Mouse (Mus musculus): ENCODE measurements around the gene 4930539E08Rik. TPM values are rescaled to one million over a fixed set of nuclear protein-coding genes. Genes with fewer than 3 reads are reported as not detected.

4930539E08Rik gene
- polyA plus RNA-seq, 1 experiment from 2014 or later, result 0.43 TPM

- H3K36me3 ChIP-seq (ENCODE audit: control insufficient read depth, insufficient read depth), result no peaks in the 10 kb centered on the region
- no peak for ATAC-seq (replicated peaks; ENCODE audit: extremely low read depth, insufficient read depth, low FRiP score)
- H3K9me3 ChIP-seq (replicated peaks; ENCODE audit: control insufficient read depth, low read length), result no peaks in the 10 kb centered on the region
- H3K4me2 ChIP-seq (ENCODE audit: low read depth, low read length), result no peak overlapping the region
- no peak overlapping the region for H3K9ac ChIP-seq (ENCODE audit: low read length)
- peaks cover 6% of the 10 kb centered on the region; the same call in 1 of the 2 replicates for H3K4me1 ChIP-seq (ENCODE audit: control insufficient read depth, insufficient read depth, low read length)
- H3K27ac ChIP-seq (ENCODE audit: low read length), result no peak overlapping the region
- H3K27me3 ChIP-seq (ENCODE audit: control insufficient read depth, insufficient read depth, low read length), result no peaks in the 10 kb centered on the region
- 56% methylated on average over 6 of the region's 6 CpGs for WGBS
- H3K4me3 ChIP-seq (ENCODE audit: low read length), result no peak overlapping the region
Observed at GRCm38 (mm10) chr17:28922096-28922495, 7.0 kb upstream of the 4930539E08Rik start.

DNA sequence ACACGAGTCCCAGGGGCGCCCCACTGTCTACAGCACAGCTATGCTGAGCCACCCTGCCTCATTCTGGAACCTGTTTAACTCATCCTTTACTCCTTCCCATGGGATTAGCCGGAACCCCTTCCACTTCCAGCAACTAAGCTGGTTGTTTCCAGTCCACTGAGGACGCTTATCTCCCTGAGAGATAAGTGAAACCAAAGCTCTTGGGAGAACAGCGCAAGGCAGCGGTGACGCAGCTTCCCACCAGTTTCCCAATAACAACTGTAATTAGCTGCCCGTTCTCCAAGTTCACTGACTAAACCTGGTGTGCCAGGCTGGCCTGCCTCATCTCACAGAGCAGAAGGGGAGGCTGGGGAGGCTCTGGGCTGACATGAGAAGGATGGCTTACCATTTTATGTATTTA, 6.0 kb upstream of the 4930539E08Rik start:
- Histone ChIP-seq H3K4me3 (ENCODE audit: low read length) (no peak overlapping the region), H3K27me3 (ENCODE audit: control insufficient read depth, insufficient read depth, low read length) (no peaks in the 10 kb centered on the region), H3K27ac (ENCODE audit: low read length) (no peak overlapping the region), H3K9ac (ENCODE audit: low read length) (no peak overlapping the region), H3K36me3 (ENCODE audit: control insufficient read depth, insufficient read depth) (no peaks in the 10 kb centered on the region), H3K4me1 (ENCODE audit: control insufficient read depth, insufficient read depth, low read length) (peaks cover 4% of the 10 kb centered on the region; the same call in 1 of the 2 replicates), H3K9me3 (replicated peaks; ENCODE audit: control insufficient read depth, low read length) (no peaks in the 10 kb centered on the region), H3K4me2 (ENCODE audit: low read depth, low read length) (peak overlapping the region; percentile 27; the same call in 1 of the 2 replicates)
- WGBS, result 30% methylated on average over 8 of the region's 8 CpGs
- ATAC-seq (replicated peaks; ENCODE audit: extremely low read depth, insufficient read depth, low FRiP score), result no peak

DNA sequence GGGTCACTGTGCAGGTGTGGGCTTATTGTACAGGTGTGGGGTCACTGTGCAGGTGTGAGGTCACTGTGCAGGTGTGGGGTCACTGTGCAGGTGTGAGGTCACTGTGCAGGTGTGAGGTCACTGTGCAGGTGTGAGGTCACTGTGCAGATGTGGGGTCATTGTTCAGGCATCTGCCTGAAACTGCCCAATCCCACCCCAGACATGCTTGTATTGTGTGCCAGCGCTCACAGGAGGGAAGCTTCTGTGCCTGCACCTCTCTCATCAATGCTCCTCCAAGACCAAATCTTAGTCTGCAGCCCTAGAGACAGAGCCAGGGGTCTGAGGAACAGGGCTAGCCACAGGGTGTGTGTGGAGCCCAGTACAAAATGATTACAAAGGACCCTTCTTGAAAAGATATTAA, 1.4 kb upstream of the 4930539E08Rik start:
- H3K9ac ChIP-seq (ENCODE audit: low read length), result no peak overlapping the region
- no peak overlapping the region for H3K4me2 ChIP-seq (ENCODE audit: low read depth, low read length)
- no peaks in the 10 kb centered on the region for H3K36me3 ChIP-seq (ENCODE audit: control insufficient read depth, insufficient read depth)
- H3K9me3 ChIP-seq (replicated peaks; ENCODE audit: control insufficient read depth, low read length), result no peaks in the 10 kb centered on the region
- H3K4me3 ChIP-seq (ENCODE audit: low read length), result no peak overlapping the region
- no peak overlapping the region for H3K27ac ChIP-seq (ENCODE audit: low read length)
- WGBS, result 100% methylated on average over 1 of the region's 1 CpGs
- ATAC-seq (replicated peaks; ENCODE audit: extremely low read depth, insufficient read depth, low FRiP score), result no peak
- peaks cover 4% of the 10 kb centered on the region; the same call in 1 of the 2 replicates for H3K4me1 ChIP-seq (ENCODE audit: control insufficient read depth, insufficient read depth, low read length)
- no peaks in the 10 kb centered on the region for H3K27me3 ChIP-seq (ENCODE audit: control insufficient read depth, insufficient read depth, low read length)

DNA sequence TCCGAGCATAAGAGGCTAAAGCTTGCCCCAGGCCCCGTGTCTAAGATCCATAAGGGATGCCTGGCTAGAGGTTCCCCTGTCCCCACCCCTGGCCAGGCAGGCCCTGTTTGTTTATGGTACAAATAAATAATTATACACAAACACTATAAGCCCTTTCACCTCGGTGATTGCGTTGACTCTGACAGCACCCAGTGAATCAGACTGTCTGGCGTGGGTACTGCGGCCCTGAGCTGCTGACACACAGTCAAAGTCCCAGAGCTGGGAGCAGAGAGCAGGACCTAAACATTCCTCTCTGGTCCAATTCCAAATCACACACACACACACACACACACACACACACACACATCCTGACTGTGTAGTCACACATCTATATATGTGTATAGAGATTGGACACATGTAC, 1.2 kb downstream of the 4930539E08Rik start:
- no peak overlapping the region for H3K9ac ChIP-seq (ENCODE audit: low read length)
- H3K9me3 ChIP-seq (replicated peaks; ENCODE audit: control insufficient read depth, low read length), result no peaks in the 10 kb centered on the region
- H3K4me3 ChIP-seq (ENCODE audit: low read length), result no peak overlapping the region
- H3K27me3 ChIP-seq (ENCODE audit: control insufficient read depth, insufficient read depth, low read length), result peaks cover 2% of the 10 kb centered on the region
- 75% methylated on average over 6 of the region's 6 CpGs for WGBS
- 0 out of 2 replicates have a peak, but pooled peaks cover 2% of the 10 kb centered on the region for H3K4me1 ChIP-seq (ENCODE audit: control insufficient read depth, insufficient read depth, low read length)
- no peaks in the 10 kb centered on the region for H3K36me3 ChIP-seq (ENCODE audit: control insufficient read depth, insufficient read depth)
- ATAC-seq (replicated peaks; ENCODE audit: extremely low read depth, insufficient read depth, low FRiP score), result no peak
- H3K4me2 ChIP-seq (ENCODE audit: low read depth, low read length), result no peak overlapping the region
- H3K27ac ChIP-seq (ENCODE audit: low read length), result no peak overlapping the region

DNA sequence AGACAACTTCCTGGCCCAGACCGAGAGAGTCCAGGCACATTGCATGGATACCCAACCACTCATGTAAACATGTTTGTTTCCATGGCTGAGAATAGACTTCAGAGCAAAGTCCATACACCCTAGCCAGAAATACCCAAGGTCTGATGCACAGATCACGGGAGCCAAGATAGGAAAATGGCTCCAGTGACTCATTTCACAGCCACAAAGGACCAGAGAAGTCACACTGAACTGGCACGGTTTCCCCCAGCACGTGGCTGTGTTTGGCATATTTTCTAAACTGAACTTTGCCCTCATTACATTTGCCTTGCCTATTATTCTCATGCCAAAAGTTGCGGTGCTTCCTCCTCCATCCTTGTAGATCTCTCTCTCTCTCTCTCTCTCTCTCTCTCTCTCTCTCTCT, 1.9 kb downstream of the 4930539E08Rik start:
- ATAC-seq (replicated peaks; ENCODE audit: extremely low read depth, insufficient read depth, low FRiP score), result no peak
- Histone ChIP-seq H3K36me3 (ENCODE audit: control insufficient read depth, insufficient read depth) (no peaks in the 10 kb centered on the region), H3K4me2 (ENCODE audit: low read depth, low read length) (no peak overlapping the region), H3K4me3 (ENCODE audit: low read length) (no peak overlapping the region), H3K9ac (ENCODE audit: low read length) (no peak overlapping the region), H3K4me1 (ENCODE audit: control insufficient read depth, insufficient read depth, low read length) (0 out of 2 replicates have a peak, but pooled peaks cover 2% of the 10 kb centered on the region), H3K9me3 (replicated peaks; ENCODE audit: control insufficient read depth, low read length) (no peaks in the 10 kb centered on the region), H3K27ac (ENCODE audit: low read length) (no peak overlapping the region), H3K27me3 (ENCODE audit: control insufficient read depth, insufficient read depth, low read length) (peaks cover 6% of the 10 kb centered on the region)
- WGBS, result 51% methylated on average over 5 of the region's 5 CpGs

- ATAC-seq (replicated peaks; ENCODE audit: extremely low read depth, insufficient read depth, low FRiP score), result no peak
- H3K27me3 ChIP-seq (ENCODE audit: control insufficient read depth, insufficient read depth, low read length), result peaks cover 6% of the 10 kb centered on the region
- no peaks in the 10 kb centered on the region for H3K9me3 ChIP-seq (replicated peaks; ENCODE audit: control insufficient read depth, low read length)
- H3K4me1 ChIP-seq (ENCODE audit: control insufficient read depth, insufficient read depth, low read length), result 0 out of 2 replicates have a peak, but pooled peaks cover 2% of the 10 kb centered on the region
- no peak overlapping the region for H3K9ac ChIP-seq (ENCODE audit: low read length)
- H3K36me3 ChIP-seq (ENCODE audit: control insufficient read depth, insufficient read depth), result no peaks in the 10 kb centered on the region
- WGBS, result 33% methylated on average over 7 of the region's 7 CpGs
- no peak overlapping the region for H3K4me3 ChIP-seq (ENCODE audit: low read length)
- no peak overlapping the region for H3K27ac ChIP-seq (ENCODE audit: low read length)
- H3K4me2 ChIP-seq (ENCODE audit: low read depth, low read length), result no peak overlapping the region
Observed at GRCm38 (mm10) chr17:28910139-28910538, 5.0 kb downstream of the 4930539E08Rik start.

DNA sequence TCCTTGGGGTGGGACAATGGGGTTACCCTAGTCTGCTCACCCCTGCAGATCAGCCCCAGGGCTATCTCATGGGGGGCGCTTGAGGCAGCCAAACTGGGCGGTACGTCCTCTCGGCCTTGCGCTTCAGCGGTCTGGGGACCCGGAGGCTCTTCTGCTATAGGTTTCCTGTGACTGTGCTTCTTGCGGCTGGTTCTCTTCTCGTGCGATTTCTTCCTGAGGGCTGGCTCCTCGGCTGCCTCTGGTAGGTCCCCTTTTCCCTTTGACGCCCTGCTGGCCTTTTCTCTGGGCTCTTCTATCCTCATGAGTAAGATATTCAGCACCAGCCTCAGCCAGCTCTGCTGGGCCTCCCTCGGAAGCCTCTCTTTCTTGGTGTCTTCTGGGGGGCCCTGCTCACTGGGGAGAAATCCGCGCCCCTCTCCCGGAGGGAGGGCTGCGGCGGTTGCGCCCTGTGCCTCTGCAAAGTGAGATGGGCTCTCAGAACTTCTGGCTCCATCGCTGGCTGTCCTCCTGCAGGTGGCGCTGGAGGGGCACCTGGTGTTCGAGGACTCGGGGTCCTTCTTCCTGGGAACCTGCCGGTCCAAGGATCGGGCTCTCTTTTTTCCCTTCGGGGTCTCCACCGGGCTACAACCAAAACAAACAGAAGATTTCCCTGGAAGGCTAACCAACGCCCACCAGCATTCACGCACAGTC, 5.7 kb downstream of the 4930539E08Rik start:
- Histone ChIP-seq H3K4me2 (ENCODE audit: low read depth, low read length) (peak overlapping the region; percentile 53), H3K27ac (ENCODE audit: low read length) (no peak overlapping the region), H3K27me3 (ENCODE audit: control insufficient read depth, insufficient read depth, low read length) (peaks cover 6% of the 10 kb centered on the region), H3K9ac (ENCODE audit: low read length) (peak overlapping the region; percentile 30; the same call in 1 of the 2 replicates), H3K9me3 (replicated peaks; ENCODE audit: control insufficient read depth, low read length) (no peaks in the 10 kb centered on the region), H3K4me3 (ENCODE audit: low read length) (peak overlapping the region; percentile 20), H3K4me1 (ENCODE audit: control insufficient read depth, insufficient read depth, low read length) (0 out of 2 replicates have a peak, but pooled peaks cover 2% of the 10 kb centered on the region), H3K36me3 (ENCODE audit: control insufficient read depth, insufficient read depth) (no peaks in the 10 kb centered on the region)
- peak; percentile 37; the same call in 1 of the 2 replicates for ATAC-seq (replicated peaks; ENCODE audit: extremely low read depth, insufficient read depth, low FRiP score)
- 6% methylated on average over 29 of the region's 29 CpGs for WGBS

GRCm38 (mm10) chr17:28907959-28908358, 7.2 kb downstream of the 4930539E08Rik start:
- 0 out of 2 replicates have a peak, but pooled peaks cover 2% of the 10 kb centered on the region for H3K4me1 ChIP-seq (ENCODE audit: control insufficient read depth, insufficient read depth, low read length)
- no peak for ATAC-seq (replicated peaks; ENCODE audit: extremely low read depth, insufficient read depth, low FRiP score)
- H3K9me3 ChIP-seq (replicated peaks; ENCODE audit: control insufficient read depth, low read length), result no peaks in the 10 kb centered on the region
- peaks cover 6% of the 10 kb centered on the region for H3K27me3 ChIP-seq (ENCODE audit: control insufficient read depth, insufficient read depth, low read length)
- no peak overlapping the region for H3K9ac ChIP-seq (ENCODE audit: low read length)
- H3K4me2 ChIP-seq (ENCODE audit: low read depth, low read length), result no peak overlapping the region
- H3K36me3 ChIP-seq (ENCODE audit: control insufficient read depth, insufficient read depth), result no peaks in the 10 kb centered on the region
- no peak overlapping the region for H3K27ac ChIP-seq (ENCODE audit: low read length)
- 82% methylated on average over 7 of the region's 7 CpGs for WGBS
- H3K4me3 ChIP-seq (ENCODE audit: low read length), result no peak overlapping the region

- Histone ChIP-seq H3K27ac (ENCODE audit: low read length) (no peak overlapping the region), H3K27me3 (ENCODE audit: control insufficient read depth, insufficient read depth, low read length) (peaks cover 5% of the 10 kb centered on the region), H3K9ac (ENCODE audit: low read length) (no peak overlapping the region), H3K9me3 (replicated peaks; ENCODE audit: control insufficient read depth, low read length) (no peaks in the 10 kb centered on the region), H3K4me3 (ENCODE audit: low read length) (no peak overlapping the region), H3K36me3 (ENCODE audit: control insufficient read depth, insufficient read depth) (no peaks in the 10 kb centered on the region), H3K4me2 (ENCODE audit: low read depth, low read length) (no peak overlapping the region), H3K4me1 (ENCODE audit: control insufficient read depth, insufficient read depth, low read length) (0 out of 2 replicates have a peak, but pooled peaks cover 2% of the 10 kb centered on the region)
- ATAC-seq (replicated peaks; ENCODE audit: extremely low read depth, insufficient read depth, low FRiP score), result no peak
- 73% methylated on average over 13 of the region's 13 CpGs for WGBS
Observed at GRCm38 (mm10) chr17:28905377-28905916, 9.7 kb downstream of the 4930539E08Rik start.

All from heart, embryonic 16.5 days (tissue).